ENCODE assay signal across 16 mouse cellular contexts in genomic region chr1:170605228-170606001, GRCm38 (mm10). TPM values are rescaled to one million over a fixed set of nuclear protein-coding genes. Genes with fewer than 3 reads are reported as not detected.
DNase-seq lines count a peak whose midpoint lies in the region; ATAC-seq and TF ChIP-seq lines count a peak whose summit lies in the region.
"Had no signal": no experiment of that assay in that cellular context is flagged by ENCODE, and none has a peak within 500 bp of the region (broad histone marks: within the 10 kb centered on the region; RNA-seq: fewer than 3 reads in every experiment).

No protein-coding gene starts in this region.

- H3K4me2 ChIP-seq in heart, embryonic 14.5 days (ENCODE audit: low read length) = peak overlapping the region; percentile 25; the same call in 1 of the 2 replicates
- H3K4me2 ChIP-seq in stomach, embryonic 14.5 days (replicated peaks; ENCODE audit: low read depth, low read length) = no peak overlapping the region
- no peak overlapping the region for H3K4me2 ChIP-seq in stomach, postnatal 0 days (replicated peaks; ENCODE audit: low read depth)
- H3K4me2 ChIP-seq in stomach, embryonic 16.5 days (ENCODE audit: low read depth, low read length) = no peak overlapping the region
- H3K4me2 ChIP-seq: liver, embryonic 15.5 days; midbrain, embryonic 13.5 days had no signal

- 31% methylated on average over 21 of the region's 21 CpGs for WGBS in heart, embryonic 14.5 days
- 46% methylated on average over 21 of the region's 21 CpGs for WGBS in heart, adult 2 months
- 43% methylated on average over 21 of the region's 21 CpGs for WGBS in stomach, embryonic 14.5 days
- WGBS in stomach, postnatal 0 days = 47% methylated on average over 21 of the region's 21 CpGs
- 52% methylated on average over 21 of the region's 21 CpGs for WGBS in stomach, embryonic 16.5 days

- no peak for TF ChIP-seq POLR2A in heart, adult 2 months (IDR thresholded peaks at IDR 0.05; ENCODE audit: insufficient read depth, low read depth, low read length)

- no peaks in the 10 kb centered on the region for H3K79me2 ChIP-seq in heart, adult 2 months (replicated peaks; ENCODE audit: control insufficient read depth, insufficient read depth, low read length)

- no peak overlapping the region for H3K9ac ChIP-seq in heart, embryonic 14.5 days (ENCODE audit: low read length)
- H3K9ac ChIP-seq in heart, adult 2 months (ENCODE audit: low read depth, low read length) = no peak overlapping the region
- H3K9ac ChIP-seq in stomach, embryonic 14.5 days (replicated peaks; ENCODE audit: low read depth, low read length) = no peak overlapping the region
- H3K9ac ChIP-seq in stomach, postnatal 0 days (ENCODE audit: low read length) = no peak overlapping the region
- H3K9ac ChIP-seq in stomach, embryonic 16.5 days (ENCODE audit: low read length) = no peak overlapping the region
- H3K9ac ChIP-seq: forebrain, postnatal 0 days; liver, embryonic 15.5 days; midbrain, embryonic 13.5 days had no signal

- H3K4me1 ChIP-seq in heart, embryonic 14.5 days (ENCODE audit: control insufficient read depth in 2 of 2, insufficient read depth in 2 of 2, low read length in 2 of 2) = peaks cover 17 to 22% of the 10 kb centered on the region in 2 experiments
- H3K4me1 ChIP-seq in heart, adult 2 months (ENCODE audit: control insufficient read depth, insufficient read depth, low read length) = peaks cover 1% of the 10 kb centered on the region
- peaks cover 4% of the 10 kb centered on the region; the same call in 1 of the 2 replicates for H3K4me1 ChIP-seq in stomach, embryonic 14.5 days (ENCODE audit: control insufficient read depth, insufficient read depth, low read length)
- H3K4me1 ChIP-seq in stomach, postnatal 0 days (replicated peaks; ENCODE audit: control insufficient read depth, insufficient read depth) = no peaks in the 10 kb centered on the region
- no peaks in the 10 kb centered on the region for H3K4me1 ChIP-seq in stomach, embryonic 16.5 days (ENCODE audit: control insufficient read depth, insufficient read depth, low read length)
- H3K4me1 ChIP-seq: midbrain, embryonic 13.5 days had no signal

- DNase-seq in heart, adult 2 months = no peak
- DNase-seq in stomach, postnatal 0 days (ENCODE audit: low spot score) = no peak
- DNase-seq in heart, postnatal 10 days = peak; percentile 27 to 32
- DNase-seq in layer of hippocampus, adult 8-10 months (ENCODE audit: low spot score in 2 of 2) = no peak
- DNase-seq in spleen, adult 18-20 months = no peak
- DNase-seq: cerebellum, adult 11-12 months; forebrain, postnatal 0 days; gastrocnemius, postnatal 25 days had no signal

- no peaks in the 10 kb centered on the region for H3K9me3 ChIP-seq in heart, embryonic 14.5 days (ENCODE audit: control insufficient read depth, low read length)
- no peaks in the 10 kb centered on the region for H3K9me3 ChIP-seq in stomach, embryonic 14.5 days (ENCODE audit: control insufficient read depth, low read depth, low read length)
- no peaks in the 10 kb centered on the region for H3K9me3 ChIP-seq in stomach, postnatal 0 days (ENCODE audit: control insufficient read depth, low read length)
- no peaks in the 10 kb centered on the region for H3K9me3 ChIP-seq in stomach, embryonic 16.5 days (replicated peaks; ENCODE audit: control insufficient read depth, low read length)
- H3K9me3 ChIP-seq: liver, embryonic 15.5 days; midbrain, embryonic 13.5 days had no signal

- no peak overlapping the region for H3K4me3 ChIP-seq in heart, embryonic 14.5 days (ENCODE audit: control insufficient read depth in 1 of 2, insufficient read depth in 1 of 2, low read depth in 1 of 2, low read length in 2 of 2)
- H3K4me3 ChIP-seq in heart, adult 2 months = no peak overlapping the region
- H3K4me3 ChIP-seq in stomach, embryonic 14.5 days (ENCODE audit: low read depth, low read length) = no peak overlapping the region
- H3K4me3 ChIP-seq in stomach, postnatal 0 days (ENCODE audit: low read depth, low read length) = no peak overlapping the region
- no peak overlapping the region for H3K4me3 ChIP-seq in stomach, embryonic 16.5 days (replicated peaks; ENCODE audit: low read length)
- H3K4me3 ChIP-seq: layer of hippocampus, adult 2 months; liver, embryonic 15.5 days; midbrain, embryonic 13.5 days had no signal

- TF ChIP-seq CTCF in heart, adult 2 months (IDR thresholded peaks at IDR 0.05) = no peak
- no peak for TF ChIP-seq CTCF in stomach, postnatal 0 days (IDR thresholded peaks at IDR 0.05; ENCODE audit: low read depth)

- ATAC-seq in heart, embryonic 14.5 days (ENCODE audit: insufficient number of reproducible peaks, insufficient read depth, low FRiP score, low read depth) = peak; percentile 65
- ATAC-seq in stomach, embryonic 14.5 days (ENCODE audit: insufficient number of reproducible peaks, insufficient read depth, low FRiP score, low read depth) = peak; percentile 69; the same call in 1 of the 2 replicates
- ATAC-seq in stomach, postnatal 0 days (ENCODE audit: low FRiP score, low TSS enrichment) = no peak; the same call in 1 of the 2 replicates
- ATAC-seq in stomach, embryonic 16.5 days (ENCODE audit: insufficient read depth, low FRiP score) = peak; percentile 75; the same call in 1 of the 2 replicates
- ATAC-seq: activated CD4-positive, CD25-positive, alpha-beta regulatory T cell, adult 4 months; forebrain, postnatal 0 days; hindbrain, postnatal 0 days; midbrain, embryonic 13.5 days had no signal

- no peaks in the 10 kb centered on the region for H3K36me3 ChIP-seq in heart, embryonic 14.5 days (ENCODE audit: control insufficient read depth, insufficient read depth, low read length)
- H3K36me3 ChIP-seq in heart, adult 2 months (ENCODE audit: control insufficient read depth, insufficient read depth, low read length) = no peaks in the 10 kb centered on the region
- no peaks in the 10 kb centered on the region for H3K36me3 ChIP-seq in stomach, embryonic 14.5 days (ENCODE audit: control insufficient read depth, insufficient read depth, low read length)
- no peaks in the 10 kb centered on the region for H3K36me3 ChIP-seq in stomach, postnatal 0 days (ENCODE audit: control insufficient read depth, insufficient read depth, low read length)
- no peaks in the 10 kb centered on the region for H3K36me3 ChIP-seq in stomach, embryonic 16.5 days (ENCODE audit: control insufficient read depth, insufficient read depth, low read length)
- H3K36me3 ChIP-seq: liver, embryonic 15.5 days; midbrain, embryonic 13.5 days had no signal

- intact Hi-C loops in heart, adult 2 months (cut with DNase I) = loop anchor here (10.0 kb wide), 1 partner anchor 211 kb away; no protein-coding TSS in a partner anchor
- intact Hi-C loops in heart, postnatal 10 days (cut with DNase I) = no loop called here

- H3K27me3 ChIP-seq in heart, embryonic 14.5 days (ENCODE audit: control insufficient read depth, insufficient read depth, low read length) = no peaks in the 10 kb centered on the region
- no peaks in the 10 kb centered on the region for H3K27me3 ChIP-seq in heart, adult 2 months (ENCODE audit: control insufficient read depth, insufficient read depth, low read length)
- H3K27me3 ChIP-seq in stomach, embryonic 14.5 days (ENCODE audit: control insufficient read depth, insufficient read depth, low read length) = no peaks in the 10 kb centered on the region
- H3K27me3 ChIP-seq in stomach, postnatal 0 days (ENCODE audit: control insufficient read depth, insufficient read depth, low read length) = no peaks in the 10 kb centered on the region
- no peaks in the 10 kb centered on the region for H3K27me3 ChIP-seq in stomach, embryonic 16.5 days (ENCODE audit: control insufficient read depth, insufficient read depth, low read length)
- H3K27me3 ChIP-seq: midbrain, embryonic 13.5 days had no signal

- no peak for TF ChIP-seq EP300 in heart, adult 2 months (IDR thresholded peaks at IDR 0.05; ENCODE audit: insufficient read depth, low read depth, low read length)
- no peak for TF ChIP-seq EP300 in stomach, postnatal 0 days (optimal IDR thresholded peaks at IDR 0.05)

- peak overlapping the region; percentile 45 to 66 for H3K27ac ChIP-seq in heart, embryonic 14.5 days (replicated peaks in 1 of 2; ENCODE audit: control insufficient read depth in 1 of 2, insufficient read depth in 1 of 2, low read depth in 2 of 2, low read length in 2 of 2)
- H3K27ac ChIP-seq in heart, adult 2 months = no peak overlapping the region
- H3K27ac ChIP-seq in stomach, embryonic 14.5 days (ENCODE audit: low read length) = peak overlapping the region; percentile 62
- no peak overlapping the region for H3K27ac ChIP-seq in stomach, postnatal 0 days (replicated peaks)
- no peak overlapping the region for H3K27ac ChIP-seq in stomach, embryonic 16.5 days (ENCODE audit: low read length)
- H3K27ac ChIP-seq: hindbrain, postnatal 0 days; layer of hippocampus, adult 2 months; liver, embryonic 15.5 days; midbrain, embryonic 13.5 days had no signal

RNA-seq across cellular contexts. Expression of gene Nos1ap, which starts 15.8 kb away (rescaled TPM):
- 18.3 and 18.5 TPM in 2 replicates for polyA plus RNA-seq in heart, embryonic 14.5 days (2014; fragmentation: Nextera tagmentation; extraction: Ambion mirVana)
- total RNA-seq in heart, adult 2 months (2021) = 10 to 100 TPM; 22.0 to 24.0 TPM
- polyA plus RNA-seq in heart, adult 2 months (2012; rRNA removed) = 10.7 and 11.5 TPM in 2 replicates
- polyA plus RNA-seq in stomach, embryonic 14.5 days (2014; fragmentation: Nextera tagmentation; extraction: Ambion mirVana) = 17.2 TPM in 2 replicates
- 6.8 and 8.0 TPM in 2 replicates for polyA plus RNA-seq in stomach, postnatal 0 days (2015; fragmentation: Nextera tagmentation; extraction: Ambion mirVana)
- 10 to 100 TPM; 17.7 to 22.5 TPM for total RNA-seq in heart, postnatal 10 days (2021)
- polyA plus RNA-seq in stomach, embryonic 16.5 days (2015; fragmentation: Nextera tagmentation; extraction: Ambion mirVana) = 8.9 and 13.0 TPM in 2 replicates
- total RNA-seq in layer of hippocampus, adult 8-10 months (2022) = 100 to 1,000 TPM; 191 to 254 (median 220) TPM
- polyA plus RNA-seq: activated CD4-positive, CD25-positive, alpha-beta regulatory T cell, adult 4 months had no signal

RNA-seq across cellular contexts. Expression of gene Olfml2b, which starts 38.9 kb away (rescaled TPM):
- 30.5 and 33.1 TPM in 2 replicates for polyA plus RNA-seq in heart, embryonic 14.5 days (2014; fragmentation: Nextera tagmentation; extraction: Ambion mirVana)
- 10 to 100 TPM; 11.1 to 18.0 TPM for total RNA-seq in heart, adult 2 months (2021)
- polyA plus RNA-seq in heart, adult 2 months (2012; rRNA removed) = 15.4 and 34.0 TPM in 2 replicates
- polyA plus RNA-seq in stomach, embryonic 14.5 days (2014; fragmentation: Nextera tagmentation; extraction: Ambion mirVana) = 46.6 and 48.6 TPM in 2 replicates
- polyA plus RNA-seq in stomach, postnatal 0 days (2015; fragmentation: Nextera tagmentation; extraction: Ambion mirVana) = 31.8 and 33.6 TPM in 2 replicates
- total RNA-seq in heart, postnatal 10 days (2021) = 10 to 100 TPM; 23.4 to 26.6 TPM
- polyA plus RNA-seq in stomach, embryonic 16.5 days (2015; fragmentation: Nextera tagmentation; extraction: Ambion mirVana) = 49.2 and 58.5 TPM in 2 replicates
- 10 to 100 TPM; 30.1 to 35.7 (median 33.2) TPM for total RNA-seq in layer of hippocampus, adult 8-10 months (2022)
- polyA plus RNA-seq: activated CD4-positive, CD25-positive, alpha-beta regulatory T cell, adult 4 months had no signal

Comparison
In these comparisons a context has a peak if more than half of its experiments do, and no peak if none do; other contexts are left out.
1. H3K27ac ChIP-seq: peak in heart, embryonic 14.5 days (2 of 2) and stomach, embryonic 14.5 days (single experiment); none in heart, adult 2 months (single experiment), stomach, postnatal 0 days (single experiment) and stomach, embryonic 16.5 days (single experiment).
2. DNase-seq: peak in heart, postnatal 10 days (2 of 2); none in heart, adult 2 months (0 of 2), stomach, postnatal 0 days (single experiment), layer of hippocampus, adult 8-10 months (0 of 2) and spleen, adult 18-20 months (0 of 2).